ENCODE assay signal across 23 mouse cellular contexts in the genomic region with DNA sequence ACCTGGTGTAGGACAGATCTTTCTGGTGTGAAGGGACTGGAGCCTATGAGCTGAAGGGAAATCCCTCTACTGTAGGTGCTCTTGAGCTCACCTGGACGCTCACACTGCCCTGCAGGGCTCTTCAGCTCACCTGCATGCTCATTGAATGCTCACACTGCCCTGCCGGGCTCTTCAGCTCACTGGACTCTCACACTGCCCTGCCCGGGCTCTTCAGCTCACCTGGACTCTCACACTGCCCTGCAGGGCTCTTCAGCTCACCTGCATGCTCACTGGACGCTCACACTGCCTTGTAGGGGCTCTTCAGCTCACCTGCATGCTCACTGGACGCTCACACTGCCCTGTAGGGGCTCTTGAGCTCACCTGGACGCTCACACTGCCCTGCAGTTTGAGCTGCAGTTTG. TPM values are rescaled to one million over a fixed set of nuclear protein-coding genes. Genes with fewer than 3 reads are reported as not detected.
A peak's percentile ranks its signal among the peaks of the same experiment; 100 is the strongest.
DNase-seq lines count a peak whose midpoint lies in the region; ATAC-seq and TF ChIP-seq lines count a peak whose summit lies in the region.
"Had no signal": no experiment of that assay in that cellular context is flagged by ENCODE, and none has a peak within 500 bp of the region (broad histone marks: within the 10 kb centered on the region; RNA-seq: fewer than 3 reads in every experiment).

No protein-coding gene starts in this region.

- peak; percentile 39; the same call in 1 of the 2 replicates for ATAC-seq in lung, embryonic 14.5 days (ENCODE audit: insufficient read depth)
- peak; percentile 69 for ATAC-seq in lung, embryonic 16.5 days (ENCODE audit: low read depth)
- ATAC-seq: forebrain, embryonic 14.5 days; forebrain, embryonic 16.5 days had no signal

- no peaks in the 10 kb centered on the region for H3K9me3 ChIP-seq in lung, embryonic 14.5 days (ENCODE audit: low read depth, low read length)
- H3K9me3 ChIP-seq in lung, embryonic 16.5 days (ENCODE audit: control insufficient read depth, low read length), result no peaks in the 10 kb centered on the region
- H3K9me3 ChIP-seq: embryonic facial prominence, embryonic 13.5 days; embryonic facial prominence, embryonic 15.5 days; forebrain, embryonic 10.5 days; forebrain, embryonic 12.5 days had no signal

- H3K27me3 ChIP-seq in lung, embryonic 14.5 days (ENCODE audit: insufficient read depth, low read length), result no peaks in the 10 kb centered on the region
- H3K27me3 ChIP-seq in lung, embryonic 16.5 days (ENCODE audit: control insufficient read depth, insufficient read depth, low read depth, low read length), result no peaks in the 10 kb centered on the region
- H3K27me3 ChIP-seq: forebrain, embryonic 12.5 days had no signal

- peaks cover 14% of the 10 kb centered on the region; the same call in 1 of the 2 replicates for H3K36me3 ChIP-seq in lung, embryonic 14.5 days (ENCODE audit: insufficient read depth)
- peaks cover 4% of the 10 kb centered on the region; the same call in 1 of the 2 replicates for H3K36me3 ChIP-seq in lung, embryonic 16.5 days (ENCODE audit: control insufficient read depth, insufficient read depth, low read length)
- H3K36me3 ChIP-seq: embryonic facial prominence, embryonic 13.5 days; forebrain, embryonic 12.5 days had no signal

- H3K4me1 ChIP-seq in lung, embryonic 14.5 days (ENCODE audit: insufficient read depth), result peaks cover 9% of the 10 kb centered on the region
- H3K4me1 ChIP-seq in lung, embryonic 16.5 days (replicated peaks; ENCODE audit: control insufficient read depth, insufficient read depth, low read length), result peaks cover 2% of the 10 kb centered on the region; the same call in 1 of the 2 replicates
- H3K4me1 ChIP-seq: embryonic facial prominence, embryonic 13.5 days; embryonic facial prominence, embryonic 15.5 days; forebrain, embryonic 12.5 days had no signal

- H3K27ac ChIP-seq in lung, embryonic 14.5 days (ENCODE audit: low read depth), result peak overlapping the region; percentile 24; the same call in 1 of the 2 replicates
- H3K27ac ChIP-seq in lung, embryonic 16.5 days (ENCODE audit: low read length), result no peak overlapping the region
- H3K27ac ChIP-seq: embryonic facial prominence, embryonic 13.5 days; embryonic facial prominence, embryonic 15.5 days; forebrain, embryonic 10.5 days; forebrain, embryonic 12.5 days had no signal

- no peak overlapping the region for H3K4me3 ChIP-seq in lung, embryonic 14.5 days (ENCODE audit: low read depth, low read length)
- H3K4me3 ChIP-seq in lung, embryonic 16.5 days (ENCODE audit: low read length), result no peak overlapping the region
- H3K4me3 ChIP-seq: embryonic facial prominence, embryonic 13.5 days; embryonic facial prominence, embryonic 15.5 days; erythroblast, embryonic 14.5 days; forebrain, embryonic 10.5 days; forebrain, embryonic 12.5 days had no signal

- H3K4me2 ChIP-seq in lung, embryonic 14.5 days, result no peak overlapping the region
- no peak overlapping the region for H3K4me2 ChIP-seq in lung, embryonic 16.5 days (ENCODE audit: low read depth, low read length)
- H3K4me2 ChIP-seq: embryonic facial prominence, embryonic 13.5 days; embryonic facial prominence, embryonic 15.5 days; forebrain, embryonic 12.5 days had no signal

- no peak overlapping the region for H3K9ac ChIP-seq in lung, embryonic 14.5 days
- H3K9ac ChIP-seq in lung, embryonic 16.5 days (ENCODE audit: low read length), result no peak overlapping the region
- H3K9ac ChIP-seq: embryonic facial prominence, embryonic 13.5 days; embryonic facial prominence, embryonic 15.5 days; forebrain, embryonic 12.5 days had no signal

- whole genome bisulfite sequencing in lung, embryonic 14.5 days, result 58% methylated on average over 6 of the region's 6 CpGs
- 52% methylated on average over 6 of the region's 6 CpGs for WGBS in lung, embryonic 16.5 days

- DNase-seq in lung, embryonic 14.5 days, result no peak
- DNase-seq in lung, postnatal 36 days, result no peak
- DNase-seq in lung, postnatal 10 days, result no peak
- DNase-seq: adrenal gland, adult 2 months; adrenal gland, postnatal 10 days; adrenal gland, postnatal 25 days; cerebellum, adult 11 months; cerebellum, adult 18-20 months; cerebellum, adult 8-10 months; cerebellum, adult 9-11 months; cerebellum, postnatal 14 days; cerebellum, postnatal 36 days; embryo, embryonic 11 days had no signal

- no peak for TF ChIP-seq CTCF in lung, embryonic 14.5 days (IDR thresholded peaks at IDR 0.05; ENCODE audit: low read depth)

RNA-seq across cellular contexts. Expression of gene Slc15a1, which starts 44.8 kb away (rescaled TPM):
- polyA plus RNA-seq in lung, embryonic 14.5 days (2014; fragmentation: Nextera tagmentation; extraction: Ambion mirVana), result 0.13 and 0.14 TPM in 2 replicates
- 1.2 and 2.1 TPM in 2 replicates for polyA plus RNA-seq in lung, embryonic 16.5 days (2015; fragmentation: Nextera tagmentation; extraction: Ambion mirVana)
- polyA plus RNA-seq: C2C12; embryonic facial prominence, embryonic 11.5 days; forebrain, embryonic 10.5 days; forebrain, embryonic 12.5 days; forebrain, embryonic 14.5 days; forebrain, embryonic 16.5 days had no signal
